Mouse (Mus musculus): ENCODE data around the gene Tead4. TPM values are rescaled to one million over a fixed set of nuclear protein-coding genes. Genes with fewer than 3 reads are reported as not detected.
"Not testable (repeated sequence)": the region's sequence is repeated elsewhere in the genome, so short reads cannot be mapped to it uniquely, and the experiment has no call there.

Gene Tead4
- total RNA-seq, 2 experiments from 2014 or later = 4.4 to 4.6 TPM

DNA sequence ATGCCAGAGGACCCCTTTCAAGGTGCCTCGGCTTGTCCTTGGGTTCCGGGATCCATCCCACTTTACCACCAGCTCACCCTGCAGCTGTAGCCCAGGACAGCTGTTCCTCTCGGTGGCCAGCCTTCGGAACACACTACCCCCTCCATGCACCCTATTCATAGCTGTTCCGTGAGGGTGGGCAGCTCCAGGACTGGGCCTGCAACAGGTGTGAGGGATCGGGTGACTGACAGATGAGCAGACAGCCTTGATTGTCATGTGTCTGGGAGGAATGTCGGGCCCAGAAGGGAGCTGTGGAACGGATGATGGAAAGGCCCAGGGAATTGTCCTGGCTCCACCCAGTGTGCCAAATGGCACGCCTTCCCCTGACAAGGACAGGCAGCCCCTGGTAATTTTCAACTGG, 64.0 kb downstream of the Tead4 start:
- no peak for DNase-seq

DNA sequence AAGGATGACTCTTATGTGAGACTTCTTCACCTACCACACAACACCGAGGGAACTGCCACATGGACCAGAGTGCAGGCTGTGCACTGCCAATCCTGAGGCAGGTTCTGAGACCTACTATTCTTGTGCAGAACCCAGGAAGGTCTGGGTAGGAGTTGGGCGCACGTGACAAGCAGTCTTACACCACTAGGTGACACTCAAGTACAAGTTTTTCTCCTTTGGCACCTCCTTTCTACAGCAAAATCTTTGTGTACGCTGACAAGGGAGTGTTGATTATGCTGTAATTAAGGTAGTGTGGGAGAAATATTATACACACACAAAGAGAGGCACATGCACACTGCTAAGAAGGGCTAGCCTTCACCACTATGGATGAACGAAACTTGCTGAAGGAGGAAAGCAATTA, 66.4 kb downstream of the Tead4 start:
- peak; percentile 47 for DNase-seq

DNA sequence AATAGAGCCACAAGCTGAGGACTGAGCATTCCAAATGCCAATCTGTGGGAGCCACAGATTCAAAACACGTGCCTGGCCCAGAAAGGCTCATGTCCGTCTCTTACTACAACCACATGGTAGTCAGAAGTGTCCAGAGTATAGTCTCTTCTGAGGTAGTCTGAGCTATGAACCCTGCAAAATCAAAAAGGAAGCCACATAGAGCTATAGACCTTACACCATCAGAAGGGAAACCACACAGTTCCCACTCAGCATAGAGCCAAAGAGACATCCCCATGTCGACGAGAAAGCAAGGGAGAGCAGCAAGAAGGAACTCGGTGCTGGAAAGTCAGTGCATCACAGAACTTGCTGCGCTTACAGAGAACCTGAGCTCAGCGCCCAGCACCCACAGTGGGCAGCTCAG, 68.4 kb downstream of the Tead4 start:
- DNase-seq = no peak

DNA sequence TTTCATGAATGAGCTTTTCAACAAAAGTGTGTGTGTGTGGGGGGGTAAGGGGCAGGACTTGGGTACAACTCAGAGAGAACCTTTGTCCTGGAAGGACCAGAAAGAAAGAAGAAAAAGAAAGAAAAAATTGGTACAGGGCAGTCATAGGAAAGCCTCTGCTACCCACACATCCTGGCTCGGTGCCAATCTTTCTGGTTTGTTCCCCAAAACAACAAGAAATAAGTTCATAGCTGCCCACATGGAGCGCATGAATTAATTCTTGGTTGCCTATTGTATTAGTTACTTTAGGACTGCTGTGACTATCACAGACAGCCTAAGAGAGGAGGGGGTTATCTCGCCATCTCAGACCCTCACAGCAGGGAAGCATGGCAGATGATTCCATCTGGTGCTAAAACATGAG, 68.9 kb downstream of the Tead4 start:
- no peak for DNase-seq

DNA sequence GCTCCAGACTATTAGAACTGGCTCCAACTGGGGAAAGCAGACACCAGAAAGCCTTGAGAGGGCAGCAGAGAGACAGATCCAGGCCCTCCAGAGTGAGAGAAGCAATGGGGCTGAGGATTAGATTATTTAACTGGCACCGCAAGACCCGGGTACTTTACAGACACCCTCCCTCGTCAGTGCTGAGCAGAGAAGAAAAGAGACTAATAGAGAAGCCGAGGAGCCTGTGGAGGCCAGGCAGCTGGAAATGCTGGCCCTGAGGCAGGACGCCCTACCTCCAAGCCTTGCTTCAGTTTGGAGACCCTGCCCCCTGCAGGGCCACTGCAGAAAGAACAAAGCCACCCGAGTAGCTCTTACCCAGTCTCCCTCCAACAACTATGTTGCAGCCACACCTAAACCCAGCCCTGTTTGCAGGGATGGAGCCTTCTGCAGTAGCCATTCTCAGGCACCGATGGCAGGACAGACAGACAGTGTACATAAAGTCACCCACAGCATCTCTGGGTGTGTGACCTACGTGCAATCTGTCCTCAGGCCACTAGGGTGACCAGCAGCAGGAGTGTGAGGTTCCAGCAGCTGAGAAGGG, 73.1 kb downstream of the Tead4 start:
- peak; percentile 35 for DNase-seq

DNA sequence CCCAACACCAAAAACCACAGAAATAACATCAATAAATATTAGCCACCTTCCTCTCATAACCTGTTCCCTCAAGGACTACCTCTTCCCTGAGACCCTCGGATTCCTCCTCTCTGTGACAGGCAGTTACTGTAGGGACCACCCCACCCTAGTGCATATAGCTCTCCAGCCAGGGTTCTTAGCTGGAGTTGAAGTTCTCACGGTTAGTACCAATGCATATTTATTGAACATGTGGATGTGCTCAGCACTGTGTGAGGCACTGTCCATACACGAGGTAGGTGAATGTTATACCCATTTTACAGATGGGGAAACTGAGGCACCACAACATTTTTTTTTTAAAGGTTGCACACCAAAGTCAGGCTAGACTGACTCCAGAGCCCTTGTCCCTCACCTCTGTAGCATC, 73.7 kb downstream of the Tead4 start:
- no peak for DNase-seq

DNA sequence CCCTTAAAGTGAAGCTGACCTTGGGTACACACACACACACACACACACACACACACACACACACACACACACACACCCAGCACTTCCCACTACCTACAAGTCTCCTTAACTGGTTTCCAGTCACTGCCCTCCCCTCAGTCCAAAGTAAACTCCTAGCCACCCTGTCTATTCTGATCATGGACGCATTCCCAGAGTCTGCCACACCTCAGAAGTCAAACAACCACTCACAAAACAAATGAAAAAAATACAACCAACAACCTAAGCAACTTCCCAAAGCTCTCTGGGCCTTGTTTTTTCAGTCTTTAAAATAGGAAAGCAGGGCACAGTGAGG, 74.8 kb downstream of the Tead4 start:
- no peak for DNase-seq

DNA sequence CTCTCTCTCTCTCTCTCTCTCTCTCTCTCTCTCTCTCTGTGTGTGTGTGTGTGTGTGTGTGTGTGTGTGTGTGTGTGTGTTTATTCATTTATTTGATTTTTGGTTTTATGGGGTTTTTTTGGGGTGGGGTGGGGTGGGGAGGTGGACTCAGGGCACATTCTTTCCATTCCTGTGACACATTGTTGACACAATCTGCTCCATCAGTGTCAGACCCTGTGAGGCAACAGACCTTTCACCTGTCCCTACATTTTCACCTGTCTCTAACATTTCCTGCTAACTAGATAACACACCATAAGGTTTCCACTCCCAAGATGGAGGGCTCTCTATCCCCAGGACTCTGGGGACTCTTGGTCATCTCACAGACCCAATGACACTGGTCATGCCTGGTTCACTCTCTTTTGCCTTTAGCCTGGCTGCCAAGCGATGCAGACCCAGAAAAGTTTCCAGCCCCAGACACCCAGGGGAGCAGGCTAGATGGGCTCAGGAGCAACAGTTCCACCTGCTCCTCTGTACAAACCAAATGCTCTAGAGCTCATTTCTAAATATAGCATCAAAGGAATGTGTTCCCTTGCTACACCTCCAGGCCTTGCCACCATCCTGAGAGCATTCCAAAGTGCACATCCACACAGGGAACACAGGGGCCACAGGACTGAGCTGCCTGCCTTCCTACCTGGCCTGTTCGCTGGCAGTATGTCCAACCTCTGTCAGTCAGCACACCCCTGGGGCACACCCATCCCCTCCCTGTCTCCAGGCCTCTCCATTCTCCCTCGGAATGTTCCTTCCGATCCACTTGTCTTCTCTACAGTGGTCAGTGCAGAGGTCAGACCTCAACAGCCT, 75.4 kb downstream of the Tead4 start:
- no peak for DNase-seq

DNA sequence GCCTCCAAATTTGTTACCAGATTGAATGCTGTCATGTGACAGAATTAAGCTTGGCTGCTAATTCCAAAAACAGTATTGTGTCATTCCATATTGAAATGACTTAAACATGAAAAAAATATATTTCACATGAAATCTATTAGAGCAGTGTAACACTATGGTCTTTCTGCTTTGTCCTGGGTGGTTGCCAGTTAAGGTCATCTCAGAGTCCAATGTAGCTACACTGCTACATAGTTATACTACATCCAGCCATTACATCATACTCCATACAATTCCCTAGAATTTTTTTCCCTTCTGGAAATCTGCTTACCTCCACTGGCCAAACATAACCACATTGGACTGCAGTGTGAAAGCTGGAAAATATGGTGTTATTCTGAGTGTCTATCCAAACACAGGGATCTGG, 77.5 kb downstream of the Tead4 start:
- no peak for DNase-seq

DNA sequence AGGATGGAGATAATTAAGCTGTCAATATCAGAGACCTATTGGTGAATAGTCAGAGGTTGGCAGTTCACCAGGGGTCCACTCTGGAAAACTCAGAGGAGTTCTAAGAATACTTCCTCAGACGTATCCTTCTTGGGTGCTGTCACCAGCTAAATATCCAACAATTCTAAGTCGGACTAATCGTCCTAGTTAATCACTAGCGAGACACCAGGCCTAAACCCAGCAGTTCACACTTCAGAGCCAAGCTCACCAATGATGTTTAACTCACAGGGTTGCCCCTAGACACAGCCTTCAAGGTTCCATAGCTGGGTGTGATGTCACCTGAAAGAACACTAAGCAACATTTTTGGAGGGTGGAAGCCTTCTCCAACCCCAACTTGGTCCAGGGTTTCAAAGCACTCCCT, 85.6 kb downstream of the Tead4 start:
- DNase-seq = not testable (repeated sequence)

DNA sequence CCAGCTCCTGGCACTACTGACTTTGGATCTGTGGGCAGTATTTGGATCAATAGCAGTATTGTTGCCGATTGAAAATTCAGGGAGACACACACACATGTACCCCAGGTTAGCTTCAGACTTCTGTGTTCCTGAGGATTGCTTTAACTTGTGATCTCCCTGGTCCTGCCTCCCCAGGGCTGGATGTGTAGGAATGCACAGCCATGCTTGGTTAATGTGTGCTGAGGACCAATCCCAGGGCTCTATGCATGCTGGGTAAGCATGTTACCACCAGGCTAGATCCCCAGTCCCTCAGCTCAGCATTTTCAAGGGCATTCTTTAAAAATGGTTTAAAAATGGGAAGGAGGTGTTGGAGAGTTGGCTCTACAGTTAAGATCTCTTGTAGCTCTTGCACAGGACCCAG, 91.4 kb downstream of the Tead4 start:
- DNase-seq = not testable (repeated sequence)

DNA sequence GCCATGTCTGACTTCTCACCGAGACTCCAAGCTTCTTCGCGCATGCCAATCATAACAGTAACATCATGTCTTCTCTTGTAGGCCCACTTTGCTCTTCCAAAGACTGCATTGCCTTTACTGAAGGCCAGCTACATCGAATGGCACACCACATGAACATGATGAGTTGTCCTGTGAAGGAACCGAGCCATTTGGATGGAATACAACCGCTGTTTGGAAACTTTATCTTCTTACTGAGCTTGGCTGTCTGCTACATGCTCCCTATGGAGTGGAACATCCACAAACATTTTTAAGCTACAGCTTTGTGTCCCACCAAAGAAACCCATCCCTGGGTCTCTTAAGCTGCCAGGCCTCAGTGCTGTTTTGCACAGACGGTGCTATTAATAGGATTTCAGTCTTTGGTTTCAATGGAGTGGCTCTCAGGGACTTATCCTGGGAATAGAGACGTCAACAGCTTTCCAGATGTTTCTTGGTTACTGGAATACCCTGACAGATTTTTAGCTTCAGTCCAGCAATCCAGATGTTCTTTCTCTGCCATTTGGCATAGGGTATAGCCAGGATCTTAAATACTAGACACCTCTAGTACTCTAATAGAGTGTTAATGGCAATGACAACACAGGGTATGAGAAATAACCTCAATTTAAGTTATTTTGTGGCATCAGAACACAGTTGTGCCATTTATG, 92.0 kb downstream of the Tead4 start:
- DNase-seq = no peak

DNA sequence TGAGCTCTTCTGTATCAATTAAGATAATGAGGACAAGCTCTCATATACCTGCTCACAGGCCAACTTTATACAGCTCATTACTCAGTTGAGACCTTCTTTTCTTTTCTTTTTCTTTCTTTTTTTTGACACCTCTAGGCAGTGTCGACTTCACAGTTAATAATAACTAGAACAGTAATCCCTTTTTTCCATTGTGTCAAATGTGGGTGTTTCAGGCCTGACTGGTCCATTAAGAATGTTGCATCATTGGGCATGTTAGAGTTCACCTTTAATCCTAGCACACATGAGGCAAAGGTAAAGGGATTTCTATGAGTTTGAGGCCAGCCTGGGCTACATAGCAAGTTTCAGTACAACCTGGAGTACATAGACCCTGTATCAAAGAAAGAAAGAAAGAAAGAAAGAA, 97.1 kb downstream of the Tead4 start:
- DNase-seq = no peak

DNA sequence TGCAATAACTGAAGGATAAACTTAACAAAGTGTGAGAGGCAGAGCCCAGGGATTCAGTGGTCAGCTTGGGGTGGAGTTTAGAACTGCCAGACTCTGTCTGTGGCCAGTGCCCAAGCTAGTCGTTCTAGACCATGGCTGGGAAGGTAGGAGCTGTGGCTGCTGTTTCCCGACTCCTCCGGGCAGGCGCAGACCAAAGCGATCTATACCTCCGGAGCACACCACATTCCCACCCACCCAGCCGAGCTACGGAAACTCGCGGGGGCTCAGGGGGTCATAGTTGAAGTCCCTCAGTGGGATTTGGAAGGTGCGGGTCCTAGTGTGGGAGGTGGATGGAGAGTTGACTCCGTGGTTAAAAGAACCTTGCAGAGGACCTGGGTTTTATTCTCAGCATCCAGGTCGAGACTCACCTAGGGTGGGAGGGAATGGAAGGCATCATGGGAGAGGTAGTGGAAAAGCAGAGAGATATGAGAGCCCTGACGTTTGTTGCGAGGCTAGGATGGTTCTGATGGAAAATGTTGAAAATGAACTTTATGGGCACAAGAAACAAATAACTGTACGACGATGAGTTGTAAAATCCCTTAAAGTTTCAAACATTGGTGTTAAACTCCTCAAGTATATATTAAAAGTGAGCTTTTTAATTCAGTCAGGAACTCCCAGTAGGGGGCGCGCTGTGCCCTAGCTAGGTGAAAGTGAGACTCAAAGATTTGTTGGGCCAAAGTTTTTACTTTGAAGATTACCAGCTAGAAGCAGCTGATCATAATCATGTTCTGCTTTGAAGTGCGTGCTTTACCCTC, 99.6 kb downstream of the Tead4 start:
- DNase-seq = peak; percentile 88

DNA sequence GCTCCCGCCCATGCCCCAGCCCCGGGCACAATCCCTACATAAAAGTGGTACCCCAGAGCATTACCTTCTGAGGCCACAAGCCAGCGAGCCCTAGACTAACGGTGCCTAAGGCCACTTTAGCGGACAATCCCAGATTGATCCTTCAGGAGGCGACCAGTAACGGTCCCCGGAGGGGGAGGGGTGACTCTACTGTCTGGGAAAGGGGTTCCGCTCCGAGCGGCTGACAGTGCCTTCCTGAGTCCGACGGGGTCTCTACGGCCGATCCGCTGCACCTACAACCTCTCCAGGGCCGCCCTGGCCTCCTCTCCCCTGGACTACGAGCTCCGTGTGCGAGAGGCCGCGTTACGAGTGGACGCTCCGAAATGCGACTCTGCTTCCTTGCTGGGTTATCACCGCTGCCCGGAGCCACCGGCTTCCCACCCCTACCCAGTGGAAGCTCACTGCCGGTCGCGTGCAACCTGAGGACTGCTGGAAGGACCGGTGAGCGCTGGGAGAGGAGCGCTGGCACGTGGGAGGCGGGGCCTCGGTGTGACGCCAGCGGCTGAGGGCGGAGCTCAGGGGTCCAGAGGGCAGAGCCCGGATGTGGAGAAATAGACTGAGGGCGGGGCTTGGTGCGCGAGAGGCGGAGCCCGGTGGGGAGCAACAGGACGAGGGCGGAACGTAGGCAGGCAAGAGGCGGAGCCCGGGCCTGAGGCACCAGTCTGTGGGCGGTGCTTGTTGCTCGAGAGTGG, 100.3 kb downstream of the Tead4 start:
- DNase-seq = peak; percentile 100

DNA sequence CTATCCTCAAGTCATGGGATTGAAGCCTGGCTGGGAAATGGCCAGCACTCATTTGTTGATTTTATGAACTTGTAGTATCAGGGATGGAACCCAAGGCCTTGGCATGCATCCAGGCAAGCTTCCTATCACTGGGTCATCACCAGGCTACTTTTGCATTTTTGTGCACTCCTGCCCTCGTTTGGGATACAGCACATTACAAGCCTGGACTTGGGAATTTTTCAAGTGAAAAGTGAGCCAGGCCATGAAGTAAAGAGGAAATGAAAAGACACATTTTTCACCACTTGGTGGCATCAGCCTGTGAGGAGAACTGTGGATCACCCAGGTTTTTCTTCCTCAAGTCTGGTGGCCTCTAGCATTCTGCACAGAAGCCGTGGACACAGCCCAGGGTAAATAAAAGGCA, 117.1 kb downstream of the Tead4 start:
- peak; percentile 22 for DNase-seq

DNA sequence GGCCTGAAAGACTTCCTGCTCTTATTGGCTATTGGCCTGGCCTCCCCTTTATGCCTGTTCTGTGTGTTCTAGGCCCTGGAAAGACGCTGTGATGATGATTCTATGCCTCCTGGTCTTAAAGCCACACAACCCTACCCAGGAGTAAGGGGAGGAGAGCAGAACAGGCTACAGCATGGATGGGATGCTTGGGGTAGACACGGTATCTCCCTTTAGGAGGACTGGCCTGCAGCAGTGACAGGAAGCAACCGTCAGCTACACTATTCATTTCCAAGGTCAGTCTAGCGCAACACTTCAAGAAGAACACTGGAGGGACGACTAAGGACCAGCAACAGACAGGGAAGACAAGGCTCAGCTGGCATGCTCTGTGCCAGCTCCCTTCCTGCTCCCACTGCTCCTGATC, 119.4 kb downstream of the Tead4 start:
- DNase-seq = no peak

DNA sequence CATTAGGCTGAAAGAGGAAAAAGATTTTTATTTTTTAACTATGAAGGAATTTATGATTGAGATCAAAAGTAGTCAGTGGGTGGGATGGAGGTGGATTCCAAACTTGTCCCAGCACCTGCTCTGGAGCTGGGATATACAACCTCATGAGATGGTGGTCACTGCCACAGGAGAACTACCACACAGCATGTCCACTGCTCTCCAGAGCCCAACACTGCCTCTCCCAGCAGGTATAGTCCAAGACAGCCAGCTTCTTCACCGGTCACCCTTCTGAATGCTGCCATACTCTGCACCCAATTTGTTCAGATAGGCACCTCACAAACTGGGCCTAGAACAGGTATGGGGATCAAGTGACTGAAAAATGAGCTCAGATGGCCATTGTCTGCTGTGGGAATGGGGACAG, 121.0 kb downstream of the Tead4 start:
- no peak for DNase-seq

DNA sequence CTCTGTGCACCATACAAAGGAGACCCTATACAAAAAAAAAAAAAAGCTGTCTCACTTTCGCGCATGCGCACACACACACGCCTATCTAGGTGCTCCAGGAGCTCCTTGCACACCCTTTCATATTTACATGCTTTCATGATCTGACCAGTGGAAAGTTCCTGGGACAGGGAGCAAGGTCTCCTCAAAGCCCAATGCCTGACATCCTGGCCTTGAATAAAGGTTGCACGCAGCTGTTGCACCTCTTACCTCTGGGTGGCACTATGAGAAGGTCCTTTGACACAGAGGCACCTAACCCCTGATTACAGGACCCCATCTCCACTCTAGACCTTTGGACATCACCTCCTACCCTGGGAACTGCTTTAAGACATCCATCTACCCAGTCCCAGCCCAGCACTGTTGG, 121.4 kb downstream of the Tead4 start:
- no peak for DNase-seq

DNA sequence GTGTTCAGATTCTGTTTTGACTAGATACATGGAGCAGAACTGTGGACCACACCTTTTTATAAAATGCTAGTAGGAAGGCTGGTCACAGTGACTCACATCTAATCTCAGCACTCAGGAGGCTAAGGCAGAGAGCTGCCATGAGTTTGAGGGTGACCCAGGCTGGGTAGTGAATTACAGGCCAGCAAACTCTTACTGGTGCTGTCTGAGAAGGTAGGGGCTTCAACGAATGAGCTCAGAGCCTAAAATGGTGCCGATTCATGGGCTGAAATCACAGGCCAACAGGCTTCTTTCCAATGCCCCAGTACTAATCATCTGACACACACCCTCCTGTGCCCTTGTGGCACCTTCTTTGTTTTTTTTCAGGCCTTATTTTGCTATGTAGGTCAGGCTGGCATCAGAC, 121.9 kb downstream of the Tead4 start:
- no peak for DNase-seq

All from adrenal gland, postnatal 10 days (tissue).